Mouse (Mus musculus): Measurements from ENCODE around the gene Zfp108.

DNA sequence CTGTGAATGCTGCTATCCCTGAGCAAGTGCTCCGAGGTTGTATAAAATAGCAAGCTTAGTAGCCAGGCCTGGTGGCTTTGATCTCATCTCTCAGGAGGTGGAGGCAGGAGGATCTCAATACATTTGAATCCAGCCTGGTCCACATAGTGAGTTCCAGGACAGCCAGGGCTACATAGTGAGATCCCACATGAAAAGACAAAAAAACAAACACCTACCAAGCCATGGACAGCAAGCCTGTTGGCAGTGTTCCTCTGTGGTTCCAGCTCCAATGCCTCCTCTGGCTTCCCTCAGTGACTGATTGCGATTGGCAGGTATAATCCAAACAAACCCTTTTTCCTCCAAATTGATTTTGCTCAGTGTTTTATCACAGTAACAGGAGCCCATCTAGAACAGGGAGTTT lies 44.3 kb upstream of the Zfp108 start:
- TF ChIP-seq POLR2A (IDR thresholded peaks at IDR 0.05; ENCODE audit: insufficient read length, low read depth) (no peak), MAX (IDR thresholded peaks at IDR 0.05; ENCODE audit: low read depth) (no peak), USF1 (IDR thresholded peaks at IDR 0.05; ENCODE audit: low read depth) (no peak)
